Mouse (Mus musculus) liver, embryonic 13.5 days (tissue): ENCODE data around the gene Gbp5. TPM values are rescaled to one million over a fixed set of nuclear protein-coding genes. Genes with fewer than 3 reads are reported as not detected.
A peak's percentile ranks its signal among the peaks of the same experiment; 100 is the strongest.

Experiments
- ATAC-seq: fragments of 200-750 bp; cut with Nextera tagmentation; 2 replicates; pipeline ENCODE4 v1.8.0; 2017; ENCODE audit warnings: low read depth, mild to moderate bottlenecking, moderate number of reproducible peaks, moderate library complexity
- DNase-seq: peaks from one replicate; pipeline ENCODE4 v3.0.0; 2022
- H3K27ac ChIP-seq: fragments of 300-500 bp; sonication (generic); 2 replicates; pipeline ENCODE4 v1.5.1; 2015; ENCODE audit warnings: moderate library complexity, mild to moderate bottlenecking, inconsistent platforms
- H3K27me3 ChIP-seq: fragments of 300-500 bp; sonication (generic); 2 replicates; pipeline ENCODE4 v1.6.1; 2015; ENCODE audit warnings: mild to moderate bottlenecking, inconsistent platforms
- H3K36me3 ChIP-seq: fragments of 300-500 bp; sonication (generic); 2 replicates; pipeline ENCODE4 v1.6.1; 2015; ENCODE audit warnings: mild to moderate bottlenecking, inconsistent platforms
- H3K4me1 ChIP-seq: fragments of 300-500 bp; sonication (generic); replicated peaks from 2 replicates; pipeline ENCODE4 v1.6.1; 2015; ENCODE audit warnings: inconsistent platforms
- H3K4me2 ChIP-seq: fragments of 300-500 bp; sonication (generic); 2 replicates; pipeline ENCODE4 v1.6.1; 2015; ENCODE audit warnings: inconsistent platforms, mild to moderate bottlenecking, moderate library complexity
- H3K4me3 ChIP-seq: fragments of 300-500 bp; sonication (generic); replicated peaks from 2 replicates; pipeline ENCODE4 v1.5.1; 2015; ENCODE audit warnings: mild to moderate bottlenecking, inconsistent platforms
- H3K9ac ChIP-seq: fragments of 300-500 bp; sonication (generic); 2 replicates; pipeline ENCODE4 v1.6.1; 2015; ENCODE audit warnings: mild to moderate bottlenecking, inconsistent platforms
- H3K9me3 ChIP-seq: fragments of 300-500 bp; sonication (generic); replicated peaks from 2 replicates; pipeline ENCODE4 v1.6.1; 2016; ENCODE audit warnings: inconsistent platforms
- WGBS: fragments of 180-500 bp; shearing (Covaris S2); methylation state at CpG from one replicate; pipeline ENCODE4 v1.1.7; 2015; ENCODE audit not compliant: insufficient replicate concordance; 5-methylcytosine and 5-hydroxymethylcytosine counted together
- polyA plus RNA-seq: library from polyadenylated mRNA; unstranded; fragments of >200 nt; fragmentation: Nextera tagmentation; extraction: Ambion mirVana; gene quantifications from 2 replicates; pipeline ENCODE4 v1.2.1, GENCODE M21; 2015

The Gbp5 gene
- polyA plus RNA-seq, result 0.03 and 0.09 TPM in 2 replicates

- no peak within 1 kb of the TSS for H3K4me2 ChIP-seq
- H3K36me3 ChIP-seq, result no peaks in the 10 kb centered on the region
- H3K9me3 ChIP-seq, result no peaks in the 10 kb centered on the region
- no peak within 1 kb of the TSS for H3K4me3 ChIP-seq
- no peaks in the 10 kb centered on the region for H3K27me3 ChIP-seq
- ATAC-seq (peak; percentile 47; the same call in 1 of the 2 replicates), DNase-seq (no peak)
- no peak within 1 kb of the TSS for H3K27ac ChIP-seq
- WGBS, result 41% methylated on average over 6 of the region's 6 CpGs
- no peaks in the 10 kb centered on the region for H3K4me1 ChIP-seq
- H3K9ac ChIP-seq, result no peak within 1 kb of the TSS
These were observed at the start of gene Gbp5 for GRCm38 (mm10) chr3:142493536-142494061. TSS of gene Gbp5 (plus strand) at chr3:142493978.

GRCm38 (mm10) chr3:142454198-142454597 is 39.6 kb upstream of the Gbp5 start:
- WGBS, result 49% methylated on average over 7 of the region's 7 CpGs
- no peaks in the 10 kb centered on the region for H3K36me3 ChIP-seq
- no peaks in the 10 kb centered on the region for H3K9me3 ChIP-seq
- no peaks in the 10 kb centered on the region for H3K27me3 ChIP-seq
- no peak for ATAC-seq
- H3K4me1 ChIP-seq, result no peaks in the 10 kb centered on the region
- H3K27ac ChIP-seq, result no peak overlapping the region
- no peak for DNase-seq
- H3K4me2 ChIP-seq, result no peak overlapping the region
- no peak overlapping the region for H3K9ac ChIP-seq
- H3K4me3 ChIP-seq, result no peak overlapping the region

- H3K27ac ChIP-seq, result no peak overlapping the region
- ATAC-seq (no peak), DNase-seq (no peak)
- no peak overlapping the region for H3K4me2 ChIP-seq
- H3K27me3 ChIP-seq, result no peaks in the 10 kb centered on the region
- H3K4me3 ChIP-seq, result no peak overlapping the region
- 58% methylated on average over 7 of the region's 7 CpGs for WGBS
- H3K9ac ChIP-seq, result no peak overlapping the region
- no peaks in the 10 kb centered on the region for H3K36me3 ChIP-seq
- no peaks in the 10 kb centered on the region for H3K9me3 ChIP-seq
- no peaks in the 10 kb centered on the region for H3K4me1 ChIP-seq
These were observed 34.5 kb upstream of the Gbp5 start for GRCm38 (mm10) chr3:142459241-142459640.

DNA sequence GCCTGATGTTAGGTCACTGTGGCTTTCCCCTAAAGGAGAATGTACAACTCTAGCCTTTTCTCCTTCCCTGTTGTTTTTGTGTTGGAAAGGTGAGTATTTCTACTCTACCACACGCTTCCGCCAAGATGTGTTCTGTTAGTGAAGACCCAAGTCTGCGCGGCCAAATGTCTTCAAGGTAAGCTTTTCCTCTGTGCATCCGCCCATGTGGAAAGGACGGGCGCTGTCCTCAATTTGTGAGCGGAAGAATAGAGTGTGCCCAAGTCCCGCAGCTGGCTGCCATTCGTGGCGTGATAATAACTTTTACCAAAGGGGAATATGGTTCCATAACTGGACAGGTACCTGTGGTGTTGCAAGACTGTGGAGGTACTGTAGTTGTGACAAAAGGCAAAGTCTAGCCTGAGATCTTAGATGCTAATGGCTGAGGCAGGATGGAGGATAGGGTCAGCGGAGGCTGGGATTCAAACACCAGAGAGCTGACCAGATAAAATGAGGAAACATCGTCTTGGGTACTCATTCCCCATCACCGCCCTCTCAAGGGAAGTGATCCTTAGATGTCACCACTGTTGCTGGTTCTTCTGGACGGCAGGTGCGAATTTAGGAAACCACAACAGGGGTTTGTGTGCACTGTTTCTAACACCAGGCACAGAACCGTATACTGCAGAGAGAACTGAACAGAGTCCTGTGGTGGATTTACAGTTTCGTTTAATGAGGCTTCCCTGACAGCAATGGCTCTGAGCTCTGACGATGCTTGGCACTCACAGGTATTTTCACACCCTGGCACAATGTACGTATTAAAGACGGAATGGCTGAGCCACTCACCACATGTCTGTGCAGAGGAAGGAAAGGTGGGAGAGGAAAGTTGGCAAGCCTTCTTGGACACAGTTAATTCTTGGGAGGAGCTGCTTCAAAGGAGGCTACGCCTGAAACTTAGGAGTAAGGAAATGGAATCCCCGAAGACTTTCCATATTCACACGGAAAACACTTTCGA is 30.7 kb upstream of the Gbp5 start:
- no peak for DNase-seq
- H3K9me3 ChIP-seq, result no peaks in the 10 kb centered on the region
- H3K4me1 ChIP-seq, result no peaks in the 10 kb centered on the region
- no peak overlapping the region for H3K27ac ChIP-seq
- no peak overlapping the region for H3K4me3 ChIP-seq
- no peak overlapping the region for H3K4me2 ChIP-seq
- no peaks in the 10 kb centered on the region for H3K27me3 ChIP-seq
- ATAC-seq, result no peak
- no peak overlapping the region for H3K9ac ChIP-seq
- WGBS, result 78% methylated on average over 25 of the region's 25 CpGs
- H3K36me3 ChIP-seq, result no peaks in the 10 kb centered on the region

DNA sequence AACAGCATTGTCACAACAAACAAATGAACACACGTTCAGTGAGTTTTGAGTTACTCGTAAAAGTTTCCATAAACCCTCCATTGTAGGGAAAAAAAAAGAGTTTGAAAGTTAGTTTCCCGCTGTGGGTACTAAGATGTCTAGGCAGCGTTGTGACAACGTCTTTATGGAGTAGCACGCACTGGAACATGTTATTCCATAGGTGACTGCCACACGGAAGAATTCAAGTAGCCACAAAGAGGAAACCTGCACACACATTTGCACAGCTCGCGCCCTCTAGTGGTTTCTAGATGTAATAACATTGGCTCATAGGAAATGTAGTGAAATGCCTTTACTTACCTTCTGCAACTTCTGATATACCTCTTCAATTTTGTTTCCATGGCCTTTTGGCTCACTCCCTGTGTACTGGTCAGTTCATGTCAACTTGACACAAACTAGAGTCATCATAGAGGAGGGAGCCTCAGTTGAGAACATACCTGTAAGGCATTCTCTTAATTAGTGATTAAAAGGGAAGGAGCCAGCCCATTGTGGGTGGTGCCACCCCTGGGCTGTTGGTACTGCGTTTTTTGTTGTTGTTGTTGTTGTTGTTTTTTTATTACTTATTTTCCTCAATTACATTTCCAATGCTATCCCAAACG is 19.3 kb upstream of the Gbp5 start:
- H3K9me3 ChIP-seq, result no peaks in the 10 kb centered on the region
- H3K27ac ChIP-seq, result no peak overlapping the region
- H3K36me3 ChIP-seq, result no peaks in the 10 kb centered on the region
- no peak for DNase-seq
- H3K4me2 ChIP-seq, result no peak overlapping the region; the same call in 1 of the 2 replicates
- H3K4me1 ChIP-seq, result no peaks in the 10 kb centered on the region
- WGBS, result 19% methylated on average over 11 of the region's 11 CpGs
- no peak for ATAC-seq
- no peak overlapping the region for H3K9ac ChIP-seq
- no peak overlapping the region for H3K4me3 ChIP-seq
- H3K27me3 ChIP-seq, result no peaks in the 10 kb centered on the region

GRCm38 (mm10) chr3:142475913-142476312 is 17.9 kb upstream of the Gbp5 start:
- no peak overlapping the region for H3K4me3 ChIP-seq
- H3K9me3 ChIP-seq, result no peaks in the 10 kb centered on the region
- H3K27ac ChIP-seq, result no peak overlapping the region
- H3K27me3 ChIP-seq, result no peaks in the 10 kb centered on the region
- ATAC-seq, result no peak
- H3K9ac ChIP-seq, result no peak overlapping the region
- no peaks in the 10 kb centered on the region for H3K36me3 ChIP-seq
- DNase-seq, result peak; percentile 15
- no peaks in the 10 kb centered on the region for H3K4me1 ChIP-seq
- H3K4me2 ChIP-seq, result no peak overlapping the region
- WGBS, result 14% methylated on average over 4 of the region's 4 CpGs

DNA sequence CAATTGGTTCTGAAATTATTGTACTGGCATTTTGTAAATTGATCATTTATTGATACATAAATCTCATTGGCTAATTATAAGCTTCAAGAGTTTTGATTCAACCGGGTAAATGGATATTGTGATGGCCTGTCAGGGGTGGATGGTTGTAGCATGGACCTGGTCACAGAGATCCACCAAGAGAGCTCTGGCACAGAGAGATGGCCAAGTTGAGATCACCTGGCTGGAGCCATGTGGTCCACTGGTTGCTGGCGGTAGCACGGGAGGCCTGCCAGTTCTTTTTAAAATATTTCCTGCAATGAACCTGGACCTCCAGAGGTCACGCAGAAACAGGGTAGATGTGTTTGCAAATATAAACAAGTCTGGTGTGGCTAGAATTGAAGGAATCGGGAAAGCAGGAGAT is 15.9 kb upstream of the Gbp5 start:
- no peak overlapping the region for H3K9ac ChIP-seq
- no peak overlapping the region for H3K4me2 ChIP-seq
- no peaks in the 10 kb centered on the region for H3K36me3 ChIP-seq
- H3K4me3 ChIP-seq, result no peak overlapping the region
- no peak for DNase-seq
- no peaks in the 10 kb centered on the region for H3K27me3 ChIP-seq
- WGBS, result 71% methylated on average over 5 of the region's 5 CpGs
- no peak overlapping the region for H3K27ac ChIP-seq
- no peaks in the 10 kb centered on the region for H3K9me3 ChIP-seq
- no peaks in the 10 kb centered on the region for H3K4me1 ChIP-seq
- no peak for ATAC-seq

DNA sequence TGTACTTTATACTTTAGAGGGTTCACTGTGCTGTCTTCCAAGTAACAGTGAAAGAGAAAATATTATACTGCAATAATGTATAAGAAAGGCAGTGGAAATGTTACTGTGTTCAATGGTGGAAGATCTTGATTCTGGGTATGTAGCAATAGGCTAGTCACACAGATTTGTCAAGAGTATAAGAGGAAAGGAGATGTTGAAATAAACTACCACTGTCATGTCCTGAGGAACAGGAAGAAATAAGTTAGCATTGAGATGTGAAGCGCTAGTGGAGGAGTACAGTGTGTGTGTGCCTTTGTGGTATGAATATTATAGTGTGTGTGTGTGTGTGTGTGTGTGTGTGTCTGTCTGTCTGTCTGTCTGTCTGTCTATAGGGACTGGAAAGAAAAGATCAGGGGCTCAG is 15.4 kb upstream of the Gbp5 start:
- no peak overlapping the region for H3K9ac ChIP-seq
- H3K4me2 ChIP-seq, result no peak overlapping the region
- no peaks in the 10 kb centered on the region for H3K9me3 ChIP-seq
- H3K4me1 ChIP-seq, result no peaks in the 10 kb centered on the region
- H3K36me3 ChIP-seq, result no peaks in the 10 kb centered on the region
- no peaks in the 10 kb centered on the region for H3K27me3 ChIP-seq
- DNase-seq (no peak), ATAC-seq (no peak)
- no peak overlapping the region for H3K4me3 ChIP-seq
- no peak overlapping the region for H3K27ac ChIP-seq
- 41% methylated on average over 1 of the region's 1 CpGs for WGBS

GRCm38 (mm10) chr3:142490465-142490864 is 3.3 kb upstream of the Gbp5 start:
- Histone ChIP-seq H3K9ac (no peak overlapping the region), H3K4me3 (no peak overlapping the region), H3K4me1 (no peaks in the 10 kb centered on the region), H3K27ac (no peak overlapping the region), H3K4me2 (no peak overlapping the region), H3K27me3 (no peaks in the 10 kb centered on the region), H3K9me3 (no peaks in the 10 kb centered on the region), H3K36me3 (no peaks in the 10 kb centered on the region)
- no peak for ATAC-seq
- DNase-seq, result peak; percentile 18
- 58% methylated on average over 1 of the region's 1 CpGs for WGBS

GRCm38 (mm10) chr3:142495146-142495655 is 1.4 kb downstream of the Gbp5 start:
- DNase-seq, result no peak
- whole genome bisulfite sequencing, result 79% methylated on average over 5 of the region's 5 CpGs
- Histone ChIP-seq H3K36me3 (no peaks in the 10 kb centered on the region), H3K9ac (no peak overlapping the region), H3K27me3 (no peaks in the 10 kb centered on the region), H3K9me3 (no peaks in the 10 kb centered on the region), H3K4me3 (no peak overlapping the region), H3K4me2 (no peak overlapping the region), H3K4me1 (no peaks in the 10 kb centered on the region), H3K27ac (no peak overlapping the region)
- no peak for ATAC-seq
